Mouse (Mus musculus): ENCODE measurements around the gene Stt3b. TPM values are rescaled to one million over a fixed set of nuclear protein-coding genes. Genes with fewer than 3 reads are reported as not detected.

Gene Stt3b
- polyA plus RNA-seq, 1 experiment from 2014 or later: 93.5 TPM

DNA sequence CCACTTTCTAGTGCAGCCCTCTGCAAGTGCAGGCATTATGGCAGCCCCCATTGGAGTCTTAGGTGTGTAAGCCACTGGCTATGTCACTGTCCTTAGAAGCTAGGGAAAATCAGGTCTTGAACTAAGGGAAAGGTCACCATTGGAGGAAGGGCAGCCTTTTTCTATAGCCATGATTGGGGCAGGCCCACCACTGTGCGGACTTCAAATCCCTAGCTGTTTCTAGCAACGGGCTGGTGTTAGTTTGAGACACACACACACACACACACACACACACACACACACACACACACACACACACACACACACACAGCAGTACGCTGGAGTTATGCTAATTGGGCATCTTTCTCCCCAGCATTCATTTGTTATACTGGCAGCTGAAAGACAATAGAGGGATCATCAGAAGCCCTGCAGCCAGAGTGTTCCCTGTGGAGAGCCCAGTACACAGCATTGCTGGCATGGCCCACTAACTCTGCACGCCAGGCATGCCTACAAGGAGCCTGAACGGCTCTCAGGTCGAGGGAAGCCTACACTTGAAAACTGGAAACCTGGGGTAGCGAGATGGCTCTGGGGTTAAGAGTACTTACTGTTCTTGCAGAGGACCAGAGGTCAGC, 85.4 kb downstream of the Stt3b start:
- no peak overlapping the region for H3K4me3 ChIP-seq (replicated peaks)
- 19% methylated on average over 7 of the region's 7 CpGs for WGBS
- no peaks in the 10 kb centered on the region for H3K27me3 ChIP-seq (replicated peaks)
- no peak overlapping the region for H3K4me2 ChIP-seq
- H3K36me3 ChIP-seq: no peaks in the 10 kb centered on the region
- H3K4me1 ChIP-seq: no peaks in the 10 kb centered on the region
- no peak overlapping the region for H3K27ac ChIP-seq (replicated peaks)
- H3K9me3 ChIP-seq (replicated peaks): no peaks in the 10 kb centered on the region
- H3K9ac ChIP-seq (replicated peaks): no peak overlapping the region
- no peak for ATAC-seq (ENCODE audit: low FRiP score)

DNA sequence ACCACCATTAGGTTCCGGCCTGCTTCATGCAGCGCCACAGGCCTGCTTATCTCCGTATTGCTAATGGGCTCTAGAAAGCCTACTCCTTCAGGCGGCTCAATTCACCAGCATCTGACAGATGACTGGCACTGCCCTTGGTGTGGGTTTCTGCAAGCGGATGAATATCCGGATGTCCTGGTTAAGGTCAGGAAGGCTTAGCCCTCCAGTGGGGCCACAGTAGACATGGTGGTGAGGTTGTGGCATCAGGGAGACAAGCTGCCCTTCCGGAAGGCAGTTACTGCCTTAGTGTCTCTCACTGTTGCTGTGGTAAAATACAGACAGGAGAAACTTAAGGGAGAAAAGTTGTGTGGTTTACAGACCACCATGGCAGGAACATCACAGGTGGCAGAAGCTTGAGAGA, 89.0 kb downstream of the Stt3b start:
- H3K4me3 ChIP-seq (replicated peaks): no peak overlapping the region
- no peaks in the 10 kb centered on the region for H3K27me3 ChIP-seq (replicated peaks)
- no peak overlapping the region for H3K4me2 ChIP-seq
- H3K4me1 ChIP-seq: peaks cover 2% of the 10 kb centered on the region; the same call in 1 of the 2 replicates
- WGBS: 93% methylated on average over 7 of the region's 7 CpGs
- H3K27ac ChIP-seq (replicated peaks): no peak overlapping the region
- H3K9ac ChIP-seq (replicated peaks): no peak overlapping the region
- H3K9me3 ChIP-seq (replicated peaks): no peaks in the 10 kb centered on the region
- ATAC-seq (ENCODE audit: low FRiP score): no peak
- no peaks in the 10 kb centered on the region for H3K36me3 ChIP-seq

DNA sequence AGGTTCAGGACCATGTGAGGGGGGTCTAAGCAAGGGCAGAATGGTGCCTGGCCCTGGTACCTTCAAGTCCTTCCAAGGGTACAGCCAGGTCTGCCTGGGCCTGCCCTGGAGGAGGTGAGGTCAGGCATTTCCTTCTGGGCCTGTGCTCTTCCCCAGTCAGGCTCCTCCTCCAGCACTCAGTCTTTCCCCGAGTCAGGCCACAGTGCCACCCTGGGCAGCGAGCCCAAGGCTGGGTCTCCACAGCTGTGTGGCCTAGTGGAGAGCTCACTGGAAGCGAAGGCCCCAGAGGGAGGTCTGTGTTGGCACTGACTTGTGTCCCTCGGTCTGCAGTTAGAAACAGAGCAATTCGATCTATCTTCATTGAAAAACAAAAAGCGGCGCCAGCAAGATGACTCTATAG, 89.8 kb downstream of the Stt3b start:
- Histone ChIP-seq H3K9ac (replicated peaks) (no peak overlapping the region), H3K4me3 (replicated peaks) (no peak overlapping the region), H3K4me2 (no peak overlapping the region), H3K4me1 (peaks cover 9% of the 10 kb centered on the region), H3K36me3 (no peaks in the 10 kb centered on the region), H3K9me3 (replicated peaks) (no peaks in the 10 kb centered on the region), H3K27me3 (replicated peaks) (no peaks in the 10 kb centered on the region), H3K27ac (replicated peaks) (no peak overlapping the region)
- WGBS: 75% methylated on average over 7 of the region's 7 CpGs
- no peak for ATAC-seq (ENCODE audit: low FRiP score)

DNA sequence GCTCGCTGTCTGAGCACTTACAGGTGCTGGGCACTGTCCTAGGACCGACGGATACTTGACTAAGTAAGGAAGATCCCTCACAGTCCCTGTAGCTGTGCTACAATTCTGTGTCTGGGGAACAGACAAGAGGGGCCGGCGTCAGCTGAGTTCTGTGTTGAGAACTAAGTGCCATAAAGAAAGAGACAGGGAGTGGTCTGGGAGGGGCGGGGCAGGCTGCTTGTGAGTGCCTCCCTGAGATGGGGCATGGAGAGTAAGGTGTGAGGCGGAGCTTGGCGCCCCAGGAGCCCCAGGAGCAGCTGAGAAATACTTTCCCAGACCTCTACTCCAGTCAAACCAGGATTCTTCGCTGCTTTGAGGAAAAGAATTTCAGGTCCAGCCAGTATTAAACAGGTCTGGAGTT, 92.2 kb downstream of the Stt3b start:
- H3K4me3 ChIP-seq (replicated peaks): no peak overlapping the region
- peaks cover 11% of the 10 kb centered on the region for H3K4me1 ChIP-seq
- WGBS: 22% methylated on average over 9 of the region's 9 CpGs
- ATAC-seq (ENCODE audit: low FRiP score): no peak
- H3K27ac ChIP-seq (replicated peaks): no peak overlapping the region
- no peak overlapping the region for H3K4me2 ChIP-seq
- no peaks in the 10 kb centered on the region for H3K9me3 ChIP-seq (replicated peaks)
- H3K9ac ChIP-seq (replicated peaks): no peak overlapping the region
- H3K27me3 ChIP-seq (replicated peaks): no peaks in the 10 kb centered on the region
- no peaks in the 10 kb centered on the region for H3K36me3 ChIP-seq

DNA sequence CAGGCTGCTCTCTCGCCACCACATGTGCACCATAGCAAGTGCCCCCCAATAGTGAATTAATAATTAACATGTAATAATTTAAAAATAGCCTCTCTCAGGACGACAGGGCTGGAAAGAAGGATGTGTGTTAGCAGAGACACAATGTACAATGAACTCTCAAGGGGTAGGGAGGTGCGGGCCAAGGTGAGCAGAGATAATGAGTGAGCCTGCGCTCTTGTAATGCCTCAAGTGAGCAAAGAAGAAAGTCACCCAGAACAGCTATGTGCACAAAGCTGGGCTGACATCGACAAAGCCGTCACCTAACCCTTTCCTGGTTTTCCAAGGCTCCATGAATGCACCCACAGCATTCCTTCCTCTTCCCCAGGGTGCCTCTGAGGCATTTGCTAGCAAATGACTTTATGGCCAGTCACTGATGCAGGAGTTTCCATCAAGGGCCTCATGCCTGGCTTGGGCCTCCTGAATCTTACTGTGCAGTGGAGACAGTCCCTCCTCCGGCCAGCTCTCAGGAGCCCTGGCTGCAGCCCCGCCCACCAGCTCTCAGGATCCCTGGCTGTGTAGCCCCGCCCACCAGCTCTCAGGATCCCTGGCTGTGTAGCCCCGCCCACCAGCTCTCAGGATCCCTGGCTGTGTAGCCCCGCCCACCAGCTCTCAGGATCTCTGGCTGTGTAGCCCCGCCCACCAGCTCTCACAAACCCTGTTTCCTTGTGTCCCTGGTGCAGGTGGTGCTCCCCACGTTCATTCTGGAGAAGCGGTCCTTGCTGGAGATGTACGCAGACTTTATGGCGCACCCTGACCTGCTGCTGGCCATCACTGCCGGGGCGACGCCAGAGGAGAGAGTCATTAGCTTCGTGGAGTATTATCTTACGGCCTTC, 94.2 kb downstream of the Stt3b start:
- peaks cover 16% of the 10 kb centered on the region for H3K4me1 ChIP-seq
- 20% methylated on average over 21 of the region's 21 CpGs for WGBS
- H3K27me3 ChIP-seq (replicated peaks): no peaks in the 10 kb centered on the region
- H3K4me3 ChIP-seq (replicated peaks): no peak overlapping the region
- H3K9ac ChIP-seq (replicated peaks): no peak overlapping the region
- H3K36me3 ChIP-seq: no peaks in the 10 kb centered on the region
- no peak overlapping the region for H3K27ac ChIP-seq (replicated peaks)
- H3K4me2 ChIP-seq: 0 out of 2 replicates have a peak overlapping the region, but pooled peaks have one; percentile 9
- no peak for ATAC-seq (ENCODE audit: low FRiP score)
- H3K9me3 ChIP-seq (replicated peaks): no peaks in the 10 kb centered on the region

DNA sequence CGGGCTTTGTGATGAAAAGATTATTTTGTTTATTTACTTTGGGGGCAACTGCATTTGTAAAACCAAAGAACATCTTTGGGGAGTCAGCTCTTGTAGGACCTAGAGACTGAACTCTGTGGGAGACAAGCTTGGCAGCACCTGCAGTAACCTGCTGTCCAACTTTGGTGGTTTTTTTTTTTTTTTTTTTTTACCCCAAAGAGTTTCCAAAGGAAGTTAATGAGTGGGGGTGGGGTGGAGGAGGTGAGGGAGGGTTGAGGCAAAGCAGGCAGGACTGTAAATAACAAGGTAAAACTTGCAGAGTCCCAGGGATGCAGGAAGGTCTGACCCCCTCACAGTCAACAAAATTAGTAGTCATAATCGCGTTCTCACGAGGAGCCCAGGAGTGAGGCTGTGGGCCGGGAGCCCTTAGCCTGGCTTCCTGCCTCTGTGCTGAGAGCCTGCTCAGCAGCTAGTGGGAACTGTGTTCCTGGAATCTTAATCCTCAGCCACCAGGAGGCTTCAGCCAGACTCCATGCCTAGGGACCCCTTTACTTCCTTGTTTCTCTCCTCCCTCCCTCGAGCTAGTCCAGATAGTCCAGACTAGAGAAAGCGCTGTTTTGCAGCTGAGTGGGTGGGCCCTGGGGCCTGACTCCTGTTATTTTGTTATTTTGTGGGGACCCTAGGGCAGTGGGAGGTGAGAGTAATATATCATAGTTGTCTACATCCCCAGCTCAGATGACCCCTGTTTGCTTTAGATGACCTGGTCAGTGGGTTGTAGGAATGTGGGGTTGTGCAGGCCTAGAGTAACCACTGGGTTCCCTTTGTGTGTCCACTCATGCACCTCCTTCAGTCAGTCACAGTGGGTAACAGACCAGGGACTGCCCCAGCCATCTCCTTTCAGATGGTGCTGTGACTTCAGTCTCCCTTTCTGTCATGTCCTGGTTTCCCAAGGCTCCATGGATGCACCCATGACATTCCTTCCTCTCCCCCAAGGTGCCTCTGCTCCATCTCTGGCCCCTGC, 95.3 kb downstream of the Stt3b start:
- Histone ChIP-seq H3K9ac (replicated peaks) (no peak overlapping the region), H3K9me3 (replicated peaks) (no peaks in the 10 kb centered on the region), H3K36me3 (no peaks in the 10 kb centered on the region), H3K4me3 (replicated peaks) (no peak overlapping the region), H3K27ac (replicated peaks) (no peak overlapping the region), H3K4me2 (no peak overlapping the region), H3K4me1 (peaks cover 25% of the 10 kb centered on the region), H3K27me3 (replicated peaks) (no peaks in the 10 kb centered on the region)
- 24% methylated on average over 7 of the region's 7 CpGs for WGBS
- no peak for ATAC-seq (ENCODE audit: low FRiP score)

DNA sequence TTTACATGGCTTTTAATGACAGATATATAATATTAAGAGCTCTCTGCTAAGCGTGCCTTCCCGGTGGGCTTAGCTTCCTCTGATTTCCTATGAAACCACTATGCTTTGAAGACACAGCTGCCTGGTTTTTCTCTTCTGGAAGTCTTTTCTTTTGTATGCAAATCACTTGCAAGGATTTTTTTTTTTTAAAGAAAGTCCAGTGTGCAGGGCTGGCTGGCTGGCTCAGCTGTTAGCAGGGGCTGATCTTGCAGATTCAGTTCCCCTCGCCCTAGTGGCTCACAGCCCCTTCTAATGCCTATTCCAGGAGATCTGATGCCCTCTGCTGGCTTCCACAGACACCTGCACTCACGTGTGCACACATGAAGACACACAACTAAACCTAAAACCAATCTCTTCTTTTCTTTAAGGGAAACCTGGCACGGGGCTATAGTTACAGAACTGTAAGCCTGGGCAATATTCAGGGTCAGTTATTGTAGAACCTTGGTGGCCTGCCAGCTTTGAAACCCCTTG, 96.4 kb downstream of the Stt3b start:
- Histone ChIP-seq H3K27ac (replicated peaks) (no peak overlapping the region), H3K27me3 (replicated peaks) (no peaks in the 10 kb centered on the region), H3K9ac (replicated peaks) (no peak overlapping the region), H3K9me3 (replicated peaks) (no peaks in the 10 kb centered on the region), H3K4me3 (replicated peaks) (no peak overlapping the region), H3K36me3 (no peaks in the 10 kb centered on the region), H3K4me1 (peaks cover 25% of the 10 kb centered on the region), H3K4me2 (no peak overlapping the region)
- 87% methylated on average over 5 of the region's 5 CpGs for WGBS
- no peak for ATAC-seq (ENCODE audit: low FRiP score)

DNA sequence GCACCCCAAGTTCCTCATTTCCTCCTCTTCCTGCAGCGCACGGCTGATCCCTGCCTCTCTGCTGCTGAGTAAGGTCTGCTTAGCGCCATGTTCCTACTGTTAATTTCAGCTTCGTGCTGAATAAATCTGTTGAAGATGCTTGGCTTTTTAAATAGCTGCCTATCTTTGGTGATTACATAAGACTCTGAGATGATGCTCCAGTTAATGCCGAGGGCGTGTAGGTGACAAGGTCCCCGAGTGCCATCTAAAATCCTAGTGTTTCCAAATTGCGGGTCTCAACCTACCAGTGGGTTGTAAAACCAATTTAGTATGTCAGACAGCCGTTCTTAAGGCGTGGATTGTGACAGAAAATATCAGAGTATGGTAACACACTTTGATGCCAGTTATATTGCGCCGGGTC, 99.7 kb downstream of the Stt3b start:
- no peaks in the 10 kb centered on the region for H3K36me3 ChIP-seq
- no peak overlapping the region for H3K4me2 ChIP-seq

DNA sequence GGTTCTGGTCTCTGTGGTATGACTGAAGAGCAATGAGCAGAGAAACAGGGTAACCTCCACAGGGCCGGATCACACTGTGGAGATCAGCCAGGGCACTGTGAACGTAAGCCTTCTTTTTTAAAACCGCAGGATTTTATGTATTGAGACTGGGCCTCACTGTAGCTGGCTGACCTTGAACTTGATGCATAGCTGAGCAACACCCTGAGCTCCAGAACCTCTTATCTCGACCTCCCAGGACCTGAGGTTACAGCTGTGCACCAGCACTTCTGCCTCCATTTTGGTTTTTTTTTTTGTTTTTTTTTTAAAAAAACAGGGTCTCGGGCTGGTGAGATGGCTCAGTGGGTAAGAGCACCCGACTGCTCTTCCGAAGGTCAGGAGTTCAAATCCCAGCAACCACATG, 100.5 kb downstream of the Stt3b start:
- H3K9ac ChIP-seq (replicated peaks): no peak overlapping the region
- H3K9me3 ChIP-seq (replicated peaks): no peaks in the 10 kb centered on the region
- 90% methylated on average over 7 of the region's 7 CpGs for WGBS
- no peaks in the 10 kb centered on the region for H3K27me3 ChIP-seq (replicated peaks)
- no peak overlapping the region for H3K4me2 ChIP-seq
- H3K4me3 ChIP-seq (replicated peaks): no peak overlapping the region
- ATAC-seq (ENCODE audit: low FRiP score): no peak
- H3K36me3 ChIP-seq: no peaks in the 10 kb centered on the region
- H3K27ac ChIP-seq (replicated peaks): no peak overlapping the region
- peaks cover 22% of the 10 kb centered on the region for H3K4me1 ChIP-seq

More for the DNA sequence above, 99.7 kb downstream of the Stt3b start:
- WGBS: 65% methylated on average over 12 of the region's 12 CpGs
- H3K4me3 ChIP-seq (replicated peaks): no peak overlapping the region
- peaks cover 24% of the 10 kb centered on the region for H3K4me1 ChIP-seq
- ATAC-seq (ENCODE audit: low FRiP score): no peak
- no peaks in the 10 kb centered on the region for H3K27me3 ChIP-seq (replicated peaks)
- no peak overlapping the region for H3K9ac ChIP-seq (replicated peaks)
- no peaks in the 10 kb centered on the region for H3K9me3 ChIP-seq (replicated peaks)
- H3K27ac ChIP-seq (replicated peaks): peak overlapping the region; percentile 63; the same call in 1 of the 2 replicates

DNA sequence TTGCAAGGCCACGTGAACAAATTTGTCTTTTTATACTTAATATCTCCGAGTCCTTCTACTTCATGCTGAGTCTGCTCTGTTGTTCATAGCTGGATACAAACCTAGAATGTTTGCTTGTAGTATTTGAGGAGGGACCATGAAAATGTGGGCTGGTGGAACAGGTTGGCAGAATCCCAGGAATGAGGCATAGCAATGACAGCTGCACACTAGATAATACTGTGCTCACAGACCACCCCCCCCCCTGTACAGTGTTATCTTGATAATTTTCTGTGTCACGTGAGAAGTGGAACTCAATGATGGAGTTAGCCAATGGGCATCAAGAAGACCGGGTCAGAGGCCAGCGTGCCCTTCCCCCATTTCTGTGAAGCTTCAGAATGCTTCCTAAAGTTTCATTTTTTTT, 104.0 kb downstream of the Stt3b start:
- no peaks in the 10 kb centered on the region for H3K36me3 ChIP-seq
- H3K4me2 ChIP-seq: no peak overlapping the region
- H3K4me1 ChIP-seq: peaks cover 16% of the 10 kb centered on the region
- H3K9ac ChIP-seq (replicated peaks): no peak overlapping the region
- WGBS: 69% methylated on average over 5 of the region's 5 CpGs
- no peak for ATAC-seq (ENCODE audit: low FRiP score)
- H3K4me3 ChIP-seq (replicated peaks): no peak overlapping the region
- no peak overlapping the region for H3K27ac ChIP-seq (replicated peaks)
- H3K9me3 ChIP-seq (replicated peaks): no peaks in the 10 kb centered on the region
- H3K27me3 ChIP-seq (replicated peaks): no peaks in the 10 kb centered on the region

DNA sequence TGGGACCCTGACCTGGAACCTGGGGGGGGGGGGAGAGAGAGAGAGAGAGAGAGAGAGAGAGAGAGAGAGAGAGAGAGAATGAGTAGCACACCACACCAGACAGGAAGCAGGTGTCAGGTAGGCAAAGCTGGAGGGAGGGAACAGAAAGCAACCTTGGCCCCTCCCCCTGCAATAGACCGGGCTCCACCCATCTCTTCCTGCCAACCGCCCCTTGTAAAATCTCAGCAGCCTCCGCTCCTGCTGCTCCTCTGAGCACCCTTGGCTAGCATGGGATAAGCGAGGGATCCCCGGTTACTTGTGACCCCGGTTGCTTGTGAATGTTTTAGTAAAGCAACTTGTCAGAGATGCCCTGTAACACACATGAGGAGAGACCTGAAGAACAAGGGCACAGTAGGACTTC, 104.7 kb downstream of the Stt3b start:
- 13% methylated on average over 6 of the region's 6 CpGs for WGBS
- no peaks in the 10 kb centered on the region for H3K36me3 ChIP-seq
- H3K27ac ChIP-seq (replicated peaks): no peak overlapping the region
- no peak overlapping the region for H3K9ac ChIP-seq (replicated peaks)
- no peaks in the 10 kb centered on the region for H3K27me3 ChIP-seq (replicated peaks)
- H3K4me1 ChIP-seq: peaks cover 11% of the 10 kb centered on the region
- no peaks in the 10 kb centered on the region for H3K9me3 ChIP-seq (replicated peaks)
- ATAC-seq (ENCODE audit: low FRiP score): no peak
- H3K4me2 ChIP-seq: no peak overlapping the region
- no peak overlapping the region for H3K4me3 ChIP-seq (replicated peaks)
